Mouse (Mus musculus) skeletal muscle tissue, adult 2 months (tissue): ENCODE data around the gene Pdgfc.

Source experiments
- DNase-seq: peaks from one replicate; pipeline ENCODE4 v3.0.0-alpha.2; 2012; ENCODE audit warnings: low read depth, low spot score

Gene Pdgfc

DNA sequence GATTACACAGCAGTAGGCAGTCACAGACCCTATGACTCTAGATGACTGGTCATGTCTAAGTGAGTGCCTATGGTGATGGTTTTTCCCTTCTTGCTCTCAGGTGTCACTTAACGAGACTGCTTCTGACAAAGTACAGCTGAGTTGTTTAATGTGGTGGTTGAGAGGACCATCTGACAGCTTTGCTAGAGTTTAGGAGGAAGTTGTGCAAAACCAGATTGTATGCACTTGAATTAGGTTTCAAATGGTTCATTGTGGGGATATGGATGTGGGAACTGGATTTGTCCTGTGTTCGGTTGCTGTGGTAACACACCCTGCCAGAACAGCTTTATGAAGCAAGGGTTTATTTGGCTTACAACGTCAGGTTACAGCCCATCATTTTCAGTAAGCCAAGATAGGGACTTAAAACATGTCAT, 112.9 kb downstream of the Pdgfc start:
- no peak for DNase-seq

DNA sequence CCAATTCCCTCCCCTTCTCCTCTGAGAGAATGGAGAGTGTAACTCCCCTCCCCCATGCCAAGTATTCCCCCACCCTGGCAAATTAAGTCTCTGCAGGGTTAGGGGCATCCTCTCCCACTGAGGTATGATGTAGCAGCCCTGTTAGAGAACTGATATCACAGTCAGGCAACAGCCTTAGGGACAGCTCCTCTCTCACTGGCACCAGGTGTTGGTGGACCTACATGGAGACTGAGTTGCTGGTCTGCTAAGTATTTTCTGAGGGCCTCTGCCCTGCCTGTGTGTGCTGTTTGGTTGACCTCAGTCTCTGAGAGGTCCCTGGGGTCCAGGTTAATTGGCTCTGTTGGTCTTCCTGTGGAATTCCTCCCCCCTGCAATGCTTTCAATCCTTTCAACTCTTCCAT, 114.0 kb downstream of the Pdgfc start:
- DNase-seq = no peak

DNA sequence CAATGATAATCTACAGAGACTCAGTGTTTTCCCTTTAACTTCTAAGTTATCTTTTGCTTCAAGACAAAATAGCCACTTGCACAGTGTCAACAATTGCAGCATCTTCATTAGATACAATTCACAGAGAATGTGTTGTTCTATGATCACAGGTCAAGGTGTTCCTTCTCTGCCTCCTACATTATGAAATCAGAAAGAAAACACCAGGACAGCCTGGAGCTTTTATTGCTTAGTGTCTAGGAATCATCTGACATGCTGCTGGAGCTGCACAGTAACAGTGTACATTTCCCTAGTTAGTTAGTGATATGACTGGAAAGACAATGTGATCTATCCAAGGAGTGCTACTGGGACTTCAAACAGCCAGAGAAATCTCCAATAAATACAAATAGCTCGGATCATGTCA, 118.2 kb downstream of the Pdgfc start:
- no peak for DNase-seq

DNA sequence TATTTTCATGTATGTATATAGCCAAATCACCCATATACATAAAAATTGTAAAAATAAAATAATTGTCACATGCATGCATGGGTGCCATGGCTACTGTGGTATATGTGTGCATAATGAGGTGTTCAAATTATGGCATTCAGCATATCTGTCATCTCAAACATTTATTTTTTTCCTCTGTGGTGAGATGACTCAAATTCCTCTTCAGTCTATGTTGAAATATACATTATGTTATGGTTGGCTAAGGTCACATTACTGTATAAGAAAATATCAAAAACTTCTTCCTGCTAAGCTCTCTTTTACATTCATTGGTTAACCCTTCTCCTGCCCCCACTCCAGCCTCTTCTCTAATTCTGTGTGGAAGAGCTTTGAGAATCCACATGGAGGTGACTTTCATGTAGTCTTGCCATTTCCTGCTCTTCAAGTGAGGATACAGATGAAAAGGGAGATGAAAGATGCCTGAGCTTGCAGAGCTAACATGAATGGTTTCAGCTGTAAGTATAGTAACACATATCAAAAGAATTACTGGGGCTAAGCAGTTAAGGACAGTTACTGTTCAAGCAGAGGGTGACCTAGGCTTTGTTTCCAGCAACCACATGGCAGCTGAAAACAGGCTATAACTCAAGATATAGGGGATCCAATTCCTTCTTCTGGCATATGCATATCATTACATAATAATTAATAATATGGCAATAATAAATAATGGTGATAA, 124.4 kb downstream of the Pdgfc start:
- DNase-seq = no peak

DNA sequence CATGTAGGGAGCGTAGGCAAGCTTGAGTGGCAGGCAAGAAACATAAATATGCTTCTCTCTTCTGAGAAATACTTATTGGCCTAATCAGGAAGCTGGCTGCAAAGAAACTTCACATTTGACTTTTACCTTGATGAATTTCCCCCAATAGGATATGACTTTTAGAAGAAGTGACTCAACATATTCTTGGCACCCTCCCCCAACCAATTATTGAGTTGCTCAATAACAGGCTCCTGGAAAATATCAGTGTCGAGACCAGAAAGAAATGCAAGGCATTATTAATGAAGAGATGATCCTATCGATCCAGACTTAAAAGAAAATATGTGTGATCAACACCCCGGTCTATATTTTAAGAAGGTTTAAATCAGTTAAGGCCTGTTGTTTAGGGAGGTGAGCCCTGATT, 125.9 kb downstream of the Pdgfc start:
- DNase-seq = no peak

DNA sequence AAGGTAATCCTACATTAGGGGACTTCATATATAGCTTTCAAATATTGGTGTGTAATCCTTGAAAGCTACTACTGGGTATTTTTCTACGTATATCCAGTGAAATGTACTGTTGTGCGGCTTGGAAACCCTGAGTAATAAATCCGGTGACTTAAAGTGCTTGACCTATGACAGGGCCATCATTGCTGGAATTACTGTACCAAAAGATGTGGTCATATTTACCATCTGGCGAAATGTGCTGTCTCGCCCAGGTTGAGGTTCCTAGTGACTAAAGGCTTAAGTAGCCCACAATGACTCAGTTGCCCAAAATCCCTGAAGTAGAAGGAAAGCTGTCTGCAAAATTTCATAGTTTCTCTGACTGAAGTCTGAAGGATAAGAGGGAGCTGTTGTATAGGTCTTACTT, 127.9 kb downstream of the Pdgfc start:
- no peak for DNase-seq

DNA sequence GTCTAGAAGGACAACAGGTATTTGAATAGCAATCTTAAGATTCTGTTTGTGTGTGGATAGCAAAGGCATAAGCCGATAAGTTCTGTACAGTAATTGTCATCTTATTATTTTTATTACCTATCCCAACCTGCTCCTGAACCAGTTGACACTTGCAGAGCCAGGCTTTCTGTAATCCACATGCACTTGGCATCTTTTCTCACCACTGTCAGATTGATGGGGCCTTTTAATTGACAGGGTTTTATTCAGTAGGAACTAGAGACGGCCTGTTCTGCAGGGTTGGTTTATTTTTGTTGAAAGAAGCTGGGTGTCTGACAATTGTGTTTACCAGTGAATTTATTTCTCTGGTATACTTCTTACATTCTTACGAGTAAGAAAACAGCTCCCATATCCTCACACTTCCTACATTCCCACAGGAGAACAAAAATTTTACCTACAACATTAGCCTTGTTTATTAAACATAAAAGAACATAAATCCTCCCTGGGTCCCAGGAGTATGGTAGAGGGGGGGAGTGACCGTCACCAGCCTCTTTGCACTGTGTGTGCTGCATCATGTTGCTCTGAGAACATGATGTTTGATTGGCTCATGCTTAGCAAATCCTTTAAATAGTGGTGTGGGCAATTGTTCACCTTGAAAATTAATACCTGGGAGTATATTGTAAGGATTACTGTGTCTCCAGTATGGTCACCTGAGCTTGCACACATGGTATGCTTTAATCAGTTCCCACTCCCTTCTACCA, 134.0 kb downstream of the Pdgfc start:
- DNase-seq = no peak

DNA sequence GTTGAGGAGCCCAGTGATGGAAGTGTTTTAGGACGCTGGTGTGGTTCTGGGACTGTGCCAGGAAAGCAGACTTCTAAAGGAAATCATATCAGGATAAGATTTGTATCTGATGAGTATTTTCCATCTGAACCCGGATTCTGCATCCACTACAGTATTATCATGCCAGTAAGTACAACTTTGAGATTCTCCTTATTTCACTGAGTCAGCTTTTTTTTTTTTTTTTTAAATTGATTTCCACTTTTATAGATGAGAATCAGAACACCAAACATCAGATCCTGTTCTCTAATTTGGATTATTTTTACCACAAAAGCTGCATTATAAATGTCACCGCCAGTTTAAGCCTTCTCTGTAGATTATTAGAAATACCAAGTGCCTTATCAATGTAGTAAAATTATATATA, 138.6 kb downstream of the Pdgfc start:
- no peak for DNase-seq

DNA sequence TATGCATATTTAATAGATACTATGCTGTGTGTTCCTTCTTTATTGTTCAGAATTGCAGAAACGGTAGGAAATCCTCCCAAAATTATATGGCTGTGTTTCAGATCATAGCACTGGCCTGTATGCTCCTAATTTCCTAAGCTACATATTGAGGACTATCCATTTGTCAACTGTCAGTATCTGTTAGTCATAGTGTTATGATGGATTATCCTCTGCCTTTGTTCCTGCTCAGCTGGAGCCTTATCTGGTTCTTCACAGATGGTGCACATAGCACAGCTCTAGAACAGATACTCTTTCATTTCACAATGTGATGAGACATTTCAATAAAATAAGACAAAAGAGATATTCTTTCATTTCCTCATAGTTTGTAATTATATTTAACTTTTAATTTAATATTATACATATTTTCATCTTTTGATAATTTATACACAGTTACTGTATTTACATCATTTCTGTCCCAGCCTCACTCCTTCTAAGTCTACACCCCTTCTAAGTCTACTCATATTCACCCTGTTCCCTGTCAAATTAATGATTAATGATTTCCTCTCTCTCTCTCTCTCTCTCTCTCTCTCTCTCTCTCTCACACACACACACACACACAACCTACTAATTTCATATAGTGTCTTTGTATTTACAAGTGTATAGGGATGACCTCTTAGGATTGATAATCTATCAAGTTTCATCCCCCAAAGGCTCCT, 145.2 kb downstream of the Pdgfc start:
- DNase-seq = no peak

DNA sequence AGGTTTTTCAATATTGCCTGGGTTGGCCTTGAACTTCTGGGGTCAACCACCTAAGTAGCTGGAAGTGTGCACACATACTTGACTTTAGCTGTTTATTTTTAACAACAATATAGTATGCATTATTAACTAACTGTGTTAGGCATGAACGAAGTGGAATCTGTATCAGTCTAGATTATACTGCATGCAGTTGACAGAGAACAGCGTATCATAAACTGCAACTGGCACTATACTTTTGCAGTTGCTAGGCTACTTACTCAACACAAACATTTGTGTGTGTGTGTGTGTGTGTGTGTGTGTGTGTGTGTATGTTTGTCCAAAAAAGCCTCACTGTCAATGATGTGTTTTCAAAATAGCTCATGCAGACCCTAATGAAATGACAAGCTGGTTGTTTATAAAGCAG, 160.7 kb downstream of the Pdgfc start:
- DNase-seq = no peak

DNA sequence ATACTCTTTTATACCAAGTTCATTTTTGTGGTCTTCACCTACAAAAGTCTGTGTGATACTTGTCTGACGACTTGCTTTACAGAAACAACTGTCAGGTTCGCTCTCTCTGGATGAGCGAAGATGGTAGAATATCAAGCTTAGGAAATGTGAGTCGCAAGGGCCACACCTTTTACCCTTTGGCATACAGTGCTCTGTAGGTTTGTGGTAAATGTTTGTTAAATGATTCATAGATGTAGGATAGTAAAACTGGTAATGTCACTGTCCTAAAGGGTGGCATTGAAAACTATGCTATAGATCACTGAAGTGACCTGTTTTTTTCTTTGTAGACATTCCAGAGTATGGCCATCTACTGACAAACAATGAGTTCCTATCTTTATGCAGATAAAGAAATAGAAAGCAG, 161.4 kb downstream of the Pdgfc start:
- no peak for DNase-seq

DNA sequence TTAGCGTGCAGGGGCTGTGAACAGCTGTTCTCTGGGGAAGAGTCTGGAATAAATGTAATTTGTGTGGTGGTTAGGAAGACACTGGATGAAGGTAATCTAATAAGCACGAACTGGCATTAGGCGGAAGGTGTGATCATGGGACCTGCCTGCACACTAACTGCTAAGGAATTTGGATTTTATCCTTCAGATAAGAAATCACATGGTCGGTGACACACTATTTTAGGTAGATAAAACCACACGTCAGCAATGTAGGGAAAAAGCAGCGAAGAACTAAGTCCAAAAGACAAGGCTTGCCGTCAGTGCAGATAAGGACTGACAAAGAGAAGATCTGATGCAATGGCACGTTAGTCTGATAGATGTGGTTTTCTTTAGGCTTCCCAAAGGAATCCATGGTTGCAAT, 164.4 kb downstream of the Pdgfc start:
- no peak for DNase-seq

DNA sequence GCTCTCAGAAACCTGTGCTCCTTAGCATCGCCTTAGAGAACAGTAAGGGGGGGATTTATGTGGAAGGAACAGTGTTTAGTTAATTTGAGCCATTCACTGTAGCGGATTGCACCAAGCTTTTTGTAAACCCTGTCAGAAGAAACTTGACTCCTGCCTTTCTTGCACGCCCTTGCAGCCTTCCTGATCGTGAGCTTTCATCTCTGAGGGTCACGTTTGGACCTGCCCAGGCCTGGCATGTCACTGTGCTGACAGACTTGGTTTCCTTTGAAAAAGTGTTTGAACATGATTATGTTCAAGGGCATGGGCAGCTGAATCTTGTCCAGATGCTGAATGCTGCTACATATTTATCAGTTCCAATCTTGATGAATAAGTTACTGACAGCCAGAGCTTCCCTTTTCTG, 169.0 kb downstream of the Pdgfc start:
- no peak for DNase-seq

DNA sequence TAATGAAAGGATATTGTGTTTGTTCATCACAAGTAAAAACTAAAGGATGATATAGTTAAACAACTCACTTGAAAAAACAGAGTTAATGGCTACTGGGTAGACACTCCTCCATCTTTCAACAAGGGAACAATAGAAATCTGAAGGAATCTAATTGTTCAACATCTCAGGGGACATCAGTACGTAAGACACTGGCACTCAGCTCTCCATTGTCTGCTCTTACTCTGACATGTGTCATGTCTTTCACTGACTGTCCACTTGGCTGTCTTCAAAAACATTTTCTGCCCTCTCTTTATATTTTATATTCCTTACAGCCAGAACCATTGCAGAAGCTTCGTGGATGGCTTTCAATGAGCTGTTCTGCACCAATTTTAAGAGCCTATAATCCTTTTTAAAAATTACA, 172.0 kb downstream of the Pdgfc start:
- DNase-seq = no peak

DNA sequence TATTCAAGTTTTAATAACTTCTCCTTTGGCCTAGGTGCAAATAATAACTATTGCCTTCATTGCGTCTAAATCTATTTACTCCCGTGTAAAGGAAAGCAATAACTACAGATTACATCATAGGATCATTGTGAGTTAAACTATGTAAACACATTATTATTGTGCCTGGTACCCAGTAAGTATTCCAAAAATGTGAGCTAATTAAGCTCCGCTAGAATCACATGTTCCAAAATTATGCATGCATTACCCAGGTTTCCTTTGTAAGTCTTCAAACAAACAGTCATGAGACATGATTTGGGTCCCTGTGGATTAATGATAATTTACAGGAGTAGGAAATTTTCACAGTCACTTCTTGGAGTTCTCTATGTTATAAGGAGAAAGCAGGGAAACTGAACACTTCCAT, 174.9 kb downstream of the Pdgfc start:
- DNase-seq = no peak

DNA sequence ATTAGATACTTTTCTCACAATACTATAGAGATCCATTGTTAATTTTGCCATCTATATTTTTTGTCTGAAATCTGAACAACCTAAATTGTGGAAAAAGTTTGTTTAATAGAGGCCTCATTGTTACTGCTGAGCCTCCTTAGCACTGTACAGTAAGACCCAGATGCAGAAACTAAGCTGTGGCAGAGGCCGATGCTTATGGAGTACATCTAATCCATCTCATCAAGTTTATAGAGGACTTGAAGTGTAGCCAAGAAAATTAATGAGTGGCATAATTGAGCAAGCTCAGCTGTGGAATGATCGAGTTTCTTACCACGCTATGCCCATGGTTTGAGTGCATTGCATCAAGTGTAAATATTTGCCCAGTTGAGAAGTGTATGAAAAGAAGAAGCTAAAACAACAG, 175.4 kb downstream of the Pdgfc start:
- DNase-seq = no peak

DNA sequence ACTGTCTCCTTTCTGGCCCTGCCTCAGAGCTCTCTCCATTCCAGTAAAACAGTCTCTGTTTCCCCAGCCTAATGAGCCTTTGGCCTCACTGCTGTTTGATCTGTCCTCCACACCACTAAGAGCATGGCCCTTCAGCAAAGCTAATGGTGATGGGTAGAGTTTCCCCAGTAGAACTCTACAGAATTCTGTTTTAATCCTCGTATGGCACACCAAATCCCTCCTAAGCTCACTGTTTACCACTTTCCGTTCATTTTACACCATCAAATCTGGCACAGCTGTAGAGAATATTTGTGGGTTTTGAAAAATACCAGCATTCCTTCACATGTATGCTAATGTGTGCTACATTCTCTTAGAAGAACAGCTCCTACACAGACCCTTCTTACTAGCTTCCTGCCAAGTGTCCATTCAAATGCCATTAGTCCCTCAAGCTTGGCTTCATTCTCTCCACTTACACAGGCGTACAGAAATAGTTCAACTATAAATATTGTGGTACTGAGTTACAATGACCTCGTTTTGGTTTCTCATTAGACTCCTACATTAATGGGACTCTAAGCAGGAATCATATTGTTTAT, 179.4 kb downstream of the Pdgfc start:
- DNase-seq = peak; percentile 2

DNA sequence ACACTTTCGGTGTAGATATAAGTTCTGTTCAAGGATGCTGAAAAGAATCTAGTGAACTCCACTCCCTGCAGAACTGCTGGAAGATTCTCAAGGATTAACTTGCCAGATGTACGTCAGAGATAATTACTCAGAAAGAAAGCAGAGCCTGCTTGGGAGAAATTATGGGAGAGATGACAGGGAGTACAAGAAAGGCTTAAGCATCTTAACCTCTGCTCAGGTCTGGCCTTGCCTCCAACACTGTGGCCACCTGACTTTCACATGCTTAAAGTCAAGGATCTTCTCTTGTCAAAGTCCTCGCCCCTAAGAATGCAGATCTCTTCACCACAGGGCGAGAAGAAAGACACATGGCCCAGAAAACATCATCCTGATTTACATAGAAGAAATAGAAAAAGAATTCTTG, 185.5 kb downstream of the Pdgfc start:
- no peak for DNase-seq

DNA sequence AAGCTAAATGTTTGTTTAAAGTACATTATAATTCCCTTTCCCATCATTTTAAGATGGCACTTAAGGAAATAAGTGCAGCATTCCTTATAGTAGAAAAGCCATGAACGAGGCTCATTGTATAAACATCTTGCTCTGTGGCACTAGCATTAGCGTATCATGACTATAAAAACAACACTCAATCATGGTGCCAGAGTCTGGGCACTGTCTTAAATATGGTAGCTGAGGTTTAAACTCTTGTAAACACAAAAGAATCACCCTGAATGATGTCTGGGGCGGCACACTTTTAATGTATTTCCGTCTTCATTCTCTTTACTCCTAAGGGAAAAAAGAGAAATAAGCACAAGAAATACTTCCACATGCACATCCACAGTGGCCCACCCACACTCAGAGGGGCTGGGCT, 192.1 kb downstream of the Pdgfc start:
- DNase-seq = no peak

DNA sequence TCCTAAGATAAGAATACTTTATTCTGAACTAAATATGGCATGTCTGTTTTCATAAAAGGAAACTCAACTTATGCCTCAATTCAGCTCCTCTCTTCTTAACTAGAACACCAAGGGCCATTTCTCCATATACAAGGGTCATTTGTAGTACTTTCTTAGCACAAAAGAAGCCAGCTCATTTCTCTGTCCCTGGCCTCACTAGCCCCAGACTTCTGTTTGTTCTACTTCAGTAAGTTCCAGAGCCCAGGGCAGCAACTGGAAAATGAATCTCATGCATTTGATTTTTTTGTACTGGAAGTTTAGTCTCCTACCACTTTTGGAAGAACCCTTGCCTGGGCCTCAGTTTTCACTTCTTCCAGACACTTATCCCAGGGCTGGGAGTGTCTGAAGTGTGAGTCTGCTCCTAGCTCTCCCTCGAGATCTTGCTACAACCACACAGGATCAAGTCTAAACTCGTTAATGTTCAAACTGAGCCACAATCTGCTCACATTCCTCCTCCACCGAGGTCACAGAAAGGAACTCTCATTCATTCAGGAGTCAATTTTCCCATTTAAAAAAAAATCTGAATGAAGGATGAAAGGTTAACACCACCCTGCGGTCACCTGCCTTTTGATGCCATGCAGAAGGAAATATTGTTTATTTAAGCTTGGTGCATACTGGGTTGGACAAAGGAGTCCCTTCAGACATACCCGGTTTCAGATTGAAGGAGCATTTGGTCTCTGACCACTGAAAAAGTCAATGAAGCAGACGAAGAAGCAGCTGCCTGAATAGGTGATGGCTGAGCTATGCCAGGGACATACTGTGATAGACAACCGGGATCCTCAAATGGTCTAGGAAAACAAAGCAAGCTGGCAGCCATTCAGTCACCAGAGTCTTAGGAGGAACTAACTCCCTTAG, 206.7 kb downstream of the Pdgfc start:
- DNase-seq = no peak

DNA sequence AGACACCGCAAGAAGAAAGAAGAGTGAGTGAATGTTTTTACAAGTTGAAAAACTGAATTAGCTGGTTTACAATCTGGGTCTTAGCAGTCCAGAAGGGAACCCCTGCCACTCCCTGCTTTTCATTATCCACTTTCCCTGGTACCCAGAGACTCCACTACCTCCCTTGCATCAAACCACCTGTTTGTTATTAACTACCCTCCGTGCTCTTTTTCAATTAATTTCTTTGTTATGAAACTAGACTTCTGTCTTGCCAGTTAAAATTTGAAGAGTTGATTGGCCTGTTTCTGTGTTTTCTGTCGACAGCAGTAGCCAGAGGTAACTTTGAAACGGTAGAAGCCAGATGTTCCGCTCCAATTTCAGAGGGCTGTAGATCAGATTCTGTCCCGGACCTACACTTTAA, 207.4 kb downstream of the Pdgfc start:
- DNase-seq = no peak

DNA sequence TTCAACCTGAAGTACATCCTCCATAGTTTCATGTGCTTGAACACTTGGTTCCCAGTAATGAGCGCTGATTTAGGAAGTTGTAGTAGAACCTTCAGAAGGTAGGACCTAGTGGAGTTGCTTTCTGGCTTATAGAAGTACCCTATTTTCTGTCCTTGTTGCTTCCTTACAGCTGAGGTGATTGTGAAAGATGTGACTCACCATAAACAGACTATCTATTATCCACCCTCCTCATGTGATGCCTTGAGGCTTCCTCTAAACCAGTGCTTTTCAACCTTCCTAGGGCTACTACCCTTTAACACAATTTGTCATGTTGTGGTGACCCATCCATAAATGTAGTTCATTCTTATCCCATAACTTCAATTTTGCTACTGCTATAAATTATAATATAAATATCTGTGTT, 226.6 kb downstream of the Pdgfc start:
- DNase-seq = no peak
